Mouse (Mus musculus) pancreas, adult 10 weeks (tissue): Measurements from ENCODE around the gene Cmtm2b. TPM values are rescaled to one million over a fixed set of nuclear protein-coding genes. Genes with fewer than 3 reads are reported as not detected.

Experiments used
- polyA plus RNA-seq: library from polyadenylated mRNA; stranded (reverse); fragments of 350-450 nt; fragmentation: Illumina TruSeq; extraction: RNeasy Lipid Tissue Mini Kit (QIAGEN cat#74804); gene quantifications from one replicate; pipeline ENCODE4 v1.2.3, GENCODE M21; 2015; ENCODE audit warnings: low read depth, low replicate concordance; ENCODE audit not compliant: insufficient read depth

The Cmtm2b gene
- polyA plus RNA-seq, result not detected

GRCm38 (mm10) chr8:104321930-104322329 is at the start of gene Cmtm2b:
TSS of gene Cmtm2b (plus strand) at chr8:104322230.

DNA sequence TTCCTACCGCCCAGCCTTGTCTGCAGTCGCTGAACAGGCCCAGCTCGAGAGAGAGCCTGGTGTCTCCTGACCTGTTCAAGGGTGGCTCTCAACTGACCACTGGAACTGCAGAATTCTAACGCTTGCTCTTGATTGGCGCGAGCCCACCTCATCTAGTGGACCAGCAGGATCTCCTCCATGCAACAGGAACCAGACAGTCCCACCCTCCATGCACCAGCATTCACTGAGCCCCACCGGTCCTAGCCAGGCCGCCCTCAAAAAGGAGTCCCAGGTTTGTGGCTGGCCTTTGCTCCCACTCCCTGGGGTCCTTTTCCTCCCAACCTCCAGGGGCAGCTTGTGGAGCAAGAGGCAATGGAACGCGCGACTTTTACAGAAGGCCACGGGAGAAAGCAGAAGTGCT is 28.9 kb upstream of the Cmtm2b start, which contains the start of gene Cmtm2a:
Gene Cmtm2a (minus strand): TSS at position 101 of the 400 bp plus-strand sequence.

GRCm38 (mm10) chr8:104309441-104310155 is 12.4 kb upstream of the Cmtm2b start, which contains the start of the genes Gm45711 and Cmtm1:
TSS of gene Gm45711 (minus strand) at chr8:104310081.
TSS of gene Cmtm1 (minus strand) at chr8:104310145.

DNA sequence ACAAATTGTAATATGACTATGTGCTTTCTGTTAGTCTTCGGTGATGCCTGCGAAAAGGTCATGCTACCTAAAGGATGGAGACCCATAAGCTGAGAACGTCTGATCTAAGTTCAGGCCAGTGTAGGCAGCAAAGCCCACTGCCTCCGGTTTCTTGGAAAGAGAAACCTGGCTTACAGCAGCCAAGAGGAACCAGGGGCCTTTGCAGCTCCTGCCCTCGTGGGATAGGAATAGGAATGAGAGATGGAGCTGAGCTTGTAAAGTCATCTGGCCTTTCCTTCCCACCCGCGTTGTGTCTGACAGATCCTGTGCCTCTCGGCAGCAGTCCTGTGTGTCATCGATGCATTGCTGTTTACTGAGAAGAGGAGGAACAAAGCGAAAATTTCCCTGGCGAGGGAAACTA is 763 bp upstream of the Cmtm2b start, which contains the start of gene Gm11020:
Gene Gm11020 (plus strand): TSS at position 301 of the 400 bp plus-strand sequence.

GRCm38 (mm10) chr8:104339229-104339982 is 17.4 kb downstream of the Cmtm2b start, which contains the start of gene Cmtm3:
TSS of gene Cmtm3 (plus strand) at chr8:104339410.

Other genes with a start within 250 kb of the Cmtm2b start
- 31.3 TPM for gene Cdh5, start 220.6 kb upstream of the Cmtm2b start, polyA plus RNA-seq
- not detected for gene Bean1, start 151.8 kb upstream of the Cmtm2b start, polyA plus RNA-seq
- gene Tk2, start 73.7 kb upstream of the Cmtm2b start, polyA plus RNA-seq, result 14.6 TPM
- 4.4 TPM for gene Cklf, start 71.4 kb upstream of the Cmtm2b start, polyA plus RNA-seq
- not detected for gene Cmtm2a, start 29.0 kb upstream of the Cmtm2b start, polyA plus RNA-seq
- not detected for gene Gm45711, start 12.1 kb upstream of the Cmtm2b start, polyA plus RNA-seq
- gene Cmtm1, start 12.1 kb upstream of the Cmtm2b start, polyA plus RNA-seq, result not detected
- gene Gm11020, start 663 bp upstream of the Cmtm2b start, polyA plus RNA-seq, result not detected
- gene Cmtm3, start 17.2 kb downstream of the Cmtm2b start, polyA plus RNA-seq, result 14.8 TPM
- 6.2 TPM for gene Cmtm4, start 73.6 kb downstream of the Cmtm2b start, polyA plus RNA-seq
- 10.5 TPM for gene Dync1li2, start 120.8 kb downstream of the Cmtm2b start, polyA plus RNA-seq
- not detected for gene Terb1, start 187.7 kb downstream of the Cmtm2b start, polyA plus RNA-seq
- gene Nae1, start 212.4 kb downstream of the Cmtm2b start, polyA plus RNA-seq, result 17.6 TPM
- 2.7 TPM for gene Car7, start 212.5 kb downstream of the Cmtm2b start, polyA plus RNA-seq